Mouse (Mus musculus): ENCODE results near the gene Gm17409.

DNA sequence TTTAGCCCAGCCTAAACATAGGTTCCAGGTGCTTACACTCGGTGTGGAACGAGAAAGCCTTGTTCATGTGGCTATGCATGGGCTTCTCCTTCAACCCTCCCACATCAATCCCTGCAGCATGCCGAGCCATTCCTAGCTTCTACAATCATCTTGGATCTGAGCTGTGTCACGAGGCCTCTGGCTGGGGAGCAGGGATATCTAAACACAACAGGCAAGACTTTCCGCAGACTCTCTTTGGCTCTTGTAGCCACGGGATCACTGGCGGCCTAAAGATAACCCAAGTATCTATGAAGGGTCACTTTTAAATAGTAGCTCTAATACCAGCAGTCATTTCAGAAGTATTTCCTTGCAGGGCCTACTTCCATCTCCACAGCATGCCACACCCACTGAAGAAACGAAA is 18.5 kb downstream of the Gm17409 start:
- no peak for TF ChIP-seq CTCF (IDR thresholded peaks at IDR 0.05; ENCODE audit: control insufficient read depth, insufficient read depth, insufficient replicate concordance, low read depth, low read length)
- no peak for TF ChIP-seq POLR2A (IDR thresholded peaks at IDR 0.05; ENCODE audit: control insufficient read depth, low read depth, low read length)
